Mouse (Mus musculus) olfactory bulb, adult 2 months (tissue): ENCODE measurements around the gene Pskh1.

Experiments used
- CTCF ChIP-seq: fragments of 200-500 bp; IDR thresholded peaks from 2 replicates; pipeline ENCODE4 v1.5.1; 2012; ENCODE audit warnings: low read depth, mild to moderate bottlenecking, low read length, moderate library complexity; ENCODE audit not compliant: insufficient read depth
- POLR2A ChIP-seq: fragments of 200-500 bp; IDR thresholded peaks from 2 replicates; pipeline ENCODE4 v1.6.1; 2012; ENCODE audit warnings: mild to moderate bottlenecking, low read depth, low read length, moderate library complexity; ENCODE audit not compliant: insufficient read depth

DNA sequence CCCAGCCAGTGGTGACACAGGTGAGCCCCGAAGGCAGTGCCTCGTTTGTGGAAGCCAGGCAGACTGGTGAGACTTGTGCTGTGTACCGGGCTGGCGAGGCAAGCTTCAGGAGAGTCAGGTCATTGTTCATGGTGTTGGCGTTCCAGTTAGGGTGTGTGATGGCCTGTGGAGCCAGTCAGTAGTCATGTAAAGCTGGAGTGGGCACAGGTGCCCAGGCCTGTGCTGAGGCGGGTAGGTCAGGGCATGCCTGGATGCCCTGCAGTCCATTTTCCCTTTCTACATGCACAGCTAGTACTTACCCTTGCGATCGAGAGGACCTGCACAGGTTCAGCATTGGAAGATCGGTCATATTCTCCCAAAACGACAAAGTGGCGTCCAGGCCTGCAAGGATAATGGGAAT, 32.3 kb downstream of the Pskh1 start:
- TF ChIP-seq CTCF: no peak
- TF ChIP-seq POLR2A: no peak
